Mouse (Mus musculus): Measurements from ENCODE around the gene Tmem221.

GRCm38 (mm10) chr8:71592374-71593170 lies 33.9 kb upstream of the Tmem221 start:
- TF ChIP-seq CTCF (conservative IDR thresholded peaks at IDR 0.05; ENCODE audit: low read length) (no peak), POU5F1 (IDR thresholded peaks at IDR 0.05; ENCODE audit: borderline replicate concordance, low read length) (no peak), NANOG (IDR thresholded peaks at IDR 0.05; ENCODE audit: borderline replicate concordance, low read length) (no peak)
